20 mouse cellular contexts compared by ENCODE assay signal in the genomic region with DNA sequence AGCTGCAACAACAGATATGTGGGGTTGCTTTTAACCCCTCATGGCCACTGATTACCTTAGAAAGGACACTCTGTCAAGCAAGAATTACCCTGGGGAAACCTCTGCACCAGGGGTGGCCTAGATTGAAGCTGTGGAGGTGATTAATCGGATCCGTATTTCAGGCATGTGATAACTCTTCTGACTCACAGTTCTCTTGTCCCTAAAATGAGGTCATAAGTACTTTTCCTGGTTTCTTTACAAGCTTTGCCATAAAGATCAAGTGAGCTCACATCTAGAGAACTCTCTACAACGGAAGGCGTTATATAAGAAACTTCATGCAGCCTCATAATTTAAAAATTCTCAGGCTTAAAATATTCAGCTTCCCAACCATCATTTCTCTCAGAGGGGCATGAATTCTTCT.
DNase-seq lines count a peak whose midpoint lies in the region; TF ChIP-seq lines count a peak whose summit lies in the region.
"Had no signal": no experiment of that assay in that cellular context is flagged by ENCODE, and none has a peak within 500 bp of the region (broad histone marks: within the 10 kb centered on the region; RNA-seq: fewer than 3 reads in every experiment).

No protein-coding gene starts in this region.

- no peak overlapping the region for H3K4me3 ChIP-seq in embryonic fibroblast, embryonic 13.5 days (ENCODE audit: insufficient read depth, low read length)
- H3K4me3 ChIP-seq: embryonic facial prominence, embryonic 15.5 days; forebrain, embryonic 12.5 days; heart, embryonic 13.5 days; hindbrain, embryonic 15.5 days; kidney, embryonic 15.5 days had no signal

- DNase-seq in adrenal gland, adult 8-10 months = peak; percentile 10
- no peak for DNase-seq in adrenal gland, postnatal 4 days (ENCODE audit: low spot score in 2 of 2)
- DNase-seq in 3T3-L1 (ENCODE audit: low read depth, low spot score) = peak; percentile 80
- peak; percentile 52 for DNase-seq in NIH3T3 (ENCODE audit: low read depth)
- no peak for DNase-seq in lung, postnatal 10 days
- DNase-seq in ovary, postnatal 14 days (ENCODE audit: low spot score) = no peak
- DNase-seq: cerebellum, adult 2 months; cerebellum, postnatal 10 days; embryo, embryonic 11 days; forebrain, postnatal 0 days; gastrocnemius, postnatal 36 days; heart, adult 11 months; heart, postnatal 36 days; kidney, adult 2 months had no signal

- peaks cover 3% of the 10 kb centered on the region; the same call in 1 of the 2 replicates for H3K4me1 ChIP-seq in embryonic fibroblast, embryonic 13.5 days (ENCODE audit: control insufficient read depth, insufficient read depth, low read length)
- H3K4me1 ChIP-seq: embryonic facial prominence, embryonic 15.5 days; forebrain, embryonic 12.5 days; heart, embryonic 13.5 days; hindbrain, embryonic 15.5 days; kidney, embryonic 15.5 days had no signal

- TF ChIP-seq CTCF in embryonic fibroblast, embryonic 13.5 days (IDR thresholded peaks at IDR 0.05; ENCODE audit: borderline replicate concordance, insufficient read depth, low read length) = no peak

- no peak for TF ChIP-seq POLR2A in embryonic fibroblast, embryonic 13.5 days (IDR thresholded peaks at IDR 0.05; ENCODE audit: low read depth, low read length)

- H3K27ac ChIP-seq in embryonic fibroblast, embryonic 13.5 days (ENCODE audit: insufficient read depth, low read length) = peak overlapping the region; percentile 52
- H3K27ac ChIP-seq: embryonic facial prominence, embryonic 15.5 days; forebrain, embryonic 12.5 days; heart, embryonic 13.5 days; hindbrain, embryonic 15.5 days; kidney, embryonic 15.5 days had no signal

Comparison
In these comparisons a context has a peak if more than half of its experiments do, and no peak if none do; other contexts are left out.
1. DNase-seq: peak in adrenal gland, adult 8-10 months (single experiment), 3T3-L1 (single experiment) and NIH3T3 (single experiment); none in adrenal gland, postnatal 4 days (0 of 2), lung, postnatal 10 days (single experiment) and ovary, postnatal 14 days (single experiment).